Mouse (Mus musculus) regulatory T cell (primary cell): ENCODE results near the gene Vps45.

ENCODE experiments used
- in situ Hi-C: fragments of 300-600 bp; cut with MboI, MseI; formaldehyde crosslinking; loops from one replicate; pipeline ENCODE4 v1.15.1; 2025; ENCODE audit warnings: high pct_unique_total_duplicates

The Vps45 gene

DNA sequence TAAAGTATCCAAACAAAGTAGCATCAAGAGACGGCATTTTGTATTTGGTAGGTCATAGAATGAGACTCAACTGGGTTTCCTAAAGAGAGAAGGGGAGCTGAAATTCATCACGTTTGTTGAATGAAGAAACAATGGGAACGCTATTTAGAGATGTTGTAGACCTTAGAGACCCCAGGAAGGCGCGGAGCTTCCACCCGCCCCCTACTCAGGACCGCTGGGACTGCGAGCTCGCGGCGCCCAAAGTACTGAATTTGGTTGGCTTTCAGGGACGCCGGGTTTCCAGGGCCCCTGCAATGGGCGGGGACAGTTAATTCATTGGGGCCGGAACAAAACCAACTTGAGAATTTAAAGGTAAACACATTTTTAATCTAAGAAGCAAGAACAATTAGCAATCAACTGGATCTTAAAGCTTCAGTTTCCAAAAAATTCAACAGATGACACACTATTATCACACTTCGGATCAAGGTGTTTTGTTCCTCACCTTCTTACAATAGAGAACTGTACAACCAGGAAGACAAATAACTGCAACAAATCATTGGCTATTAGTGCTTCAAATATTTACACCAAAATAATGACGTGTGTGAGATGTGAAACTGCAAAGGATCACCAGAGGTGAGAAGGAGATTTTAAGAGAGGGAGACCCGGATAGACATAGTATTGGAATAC, at the start of gene Vps45:
Vps45 (minus strand) TSS at position 236 of the 666 bp plus-strand sequence.
- in situ Hi-C loops: no loop called here

GRCm38 (mm10) chr3:96106151-96106550, 47.9 kb upstream of the Vps45 start:
- in situ Hi-C loops: no loop called here

DNA sequence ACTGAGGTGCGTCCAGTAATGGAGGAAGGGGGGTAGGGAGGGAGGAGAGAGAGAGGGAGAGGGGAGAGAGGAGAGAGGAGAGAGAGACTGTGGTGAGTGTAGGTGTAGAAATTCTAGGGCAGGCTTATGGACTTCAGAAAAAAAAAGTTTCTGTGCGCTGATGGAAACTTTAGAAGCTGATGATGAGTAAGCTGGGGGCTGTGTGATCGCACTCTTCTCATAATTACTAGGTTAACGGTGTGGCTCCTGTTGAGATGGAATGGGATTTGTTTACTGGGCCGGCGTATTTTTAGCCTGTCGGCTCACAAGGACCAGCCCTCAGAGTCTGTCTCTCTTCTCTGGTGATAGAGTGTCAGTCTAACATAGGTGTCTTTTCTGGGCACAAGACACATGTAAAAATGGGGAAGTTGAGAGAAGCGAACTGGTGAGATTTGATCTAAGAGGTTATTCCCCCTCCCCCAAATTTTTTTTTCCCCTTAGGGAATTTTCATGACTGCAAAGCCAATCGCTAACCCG, 47.0 kb upstream of the Vps45 start:
- in situ Hi-C loops: no loop called here

DNA sequence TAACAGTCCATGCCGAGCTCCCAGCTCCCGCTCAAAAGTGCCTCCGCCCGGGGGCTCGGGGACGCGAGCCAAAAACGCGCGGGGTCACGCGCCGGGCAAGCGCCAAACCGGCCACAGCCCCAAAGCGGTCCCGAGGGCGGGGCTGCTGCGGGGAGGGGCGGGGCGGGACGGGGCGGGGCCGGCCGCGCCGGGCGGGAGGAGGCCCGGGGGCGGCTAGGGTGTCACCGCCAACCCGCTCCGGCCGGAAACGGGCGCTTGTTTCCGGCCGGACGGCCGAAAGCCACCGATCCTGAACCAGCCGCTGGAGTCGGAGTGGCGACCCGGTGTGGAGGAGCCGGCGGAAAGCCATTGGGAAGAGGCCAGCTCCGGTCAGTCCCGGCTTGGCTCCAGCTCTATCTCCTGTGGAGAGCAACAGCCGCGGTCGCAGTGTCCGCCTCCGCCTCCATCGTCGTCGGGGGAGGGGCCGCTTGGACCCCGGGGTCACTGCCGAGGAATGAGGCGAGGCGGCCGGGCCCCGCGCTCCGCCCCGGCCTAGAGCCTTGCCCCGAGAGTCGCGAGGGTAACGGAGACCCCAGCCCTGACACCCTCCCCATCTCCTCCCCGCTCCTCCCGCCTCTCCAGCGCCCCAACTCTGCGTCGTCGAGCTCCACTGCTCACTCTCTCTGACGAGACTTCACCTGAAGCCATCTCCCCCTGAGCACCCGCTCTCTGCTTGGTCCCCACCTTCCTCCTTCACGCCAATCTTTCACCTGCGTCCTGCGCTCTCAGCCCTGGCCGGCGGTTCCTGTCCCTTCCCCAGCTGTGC, 46.2 kb upstream of the Vps45 start, which contains the start of gene Otud7b:
Otud7b (plus strand) TSS at position 267 of the 805 bp plus-strand sequence.
- in situ Hi-C loops: no loop called here

- in situ Hi-C loops: no loop called here
Measured at GRCm38 (mm10) chr3:96103901-96104260, 45.6 kb upstream of the Vps45 start.

GRCm38 (mm10) chr3:96102100-96102872, 44.0 kb upstream of the Vps45 start:
- in situ Hi-C loops: no loop called here

DNA sequence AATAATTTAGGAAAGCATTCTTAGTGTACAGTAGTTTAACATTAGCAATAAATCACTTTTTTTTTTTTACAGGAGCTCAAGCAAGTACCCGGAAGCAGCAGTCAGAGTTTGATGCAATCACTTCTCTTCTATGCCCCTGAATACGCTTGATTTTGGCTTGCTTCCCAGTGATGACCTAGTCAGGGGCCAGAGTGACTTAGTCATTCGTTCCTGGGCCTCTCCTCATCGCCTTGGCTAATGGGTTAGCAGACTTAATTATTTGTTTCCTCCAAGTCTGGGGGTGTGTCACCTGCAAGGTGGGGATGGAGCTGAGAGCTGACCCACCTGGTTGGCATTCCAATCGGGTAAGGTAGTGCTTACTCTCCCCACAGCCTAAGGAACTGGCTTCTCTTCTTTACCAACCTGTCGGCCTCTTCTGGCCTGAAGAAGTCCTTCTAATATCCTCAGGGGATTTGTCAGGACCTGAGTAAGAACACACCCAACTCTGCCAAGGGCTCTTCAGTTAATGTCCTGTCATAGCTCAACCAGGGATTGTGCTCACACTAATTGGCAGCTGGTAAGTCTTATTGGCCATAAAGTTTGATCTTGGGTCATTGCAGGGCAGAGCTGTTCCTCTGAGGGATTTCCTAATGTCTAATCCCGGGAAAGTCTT, 40.5 kb upstream of the Vps45 start:
- in situ Hi-C loops: no loop called here

- in situ Hi-C loops: no loop called here
Measured at GRCm38 (mm10) chr3:96098168-96098567, 39.9 kb upstream of the Vps45 start.

- in situ Hi-C loops: no loop called here
Measured at GRCm38 (mm10) chr3:96094203-96094602, 35.9 kb upstream of the Vps45 start.

DNA sequence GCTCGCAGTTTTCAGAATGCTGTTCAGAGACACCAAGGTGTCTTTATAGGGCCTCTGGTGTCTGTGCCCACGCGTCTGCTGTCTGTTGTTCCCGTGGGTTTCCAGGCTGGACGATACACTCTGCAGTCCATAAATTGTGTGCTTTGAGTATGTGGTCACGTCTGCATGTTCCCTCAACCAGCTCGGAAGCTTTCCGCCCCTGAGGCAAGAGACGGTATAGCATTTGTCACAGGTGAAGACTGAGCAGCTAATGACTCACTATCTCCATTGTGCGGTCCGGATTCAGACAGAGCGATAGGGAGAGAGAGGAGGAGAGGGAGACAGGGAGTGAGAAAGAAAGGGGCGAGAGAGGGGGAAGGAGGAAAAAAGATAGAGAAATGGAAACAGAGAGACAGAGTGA, 35.2 kb upstream of the Vps45 start:
- in situ Hi-C loops: no loop called here

DNA sequence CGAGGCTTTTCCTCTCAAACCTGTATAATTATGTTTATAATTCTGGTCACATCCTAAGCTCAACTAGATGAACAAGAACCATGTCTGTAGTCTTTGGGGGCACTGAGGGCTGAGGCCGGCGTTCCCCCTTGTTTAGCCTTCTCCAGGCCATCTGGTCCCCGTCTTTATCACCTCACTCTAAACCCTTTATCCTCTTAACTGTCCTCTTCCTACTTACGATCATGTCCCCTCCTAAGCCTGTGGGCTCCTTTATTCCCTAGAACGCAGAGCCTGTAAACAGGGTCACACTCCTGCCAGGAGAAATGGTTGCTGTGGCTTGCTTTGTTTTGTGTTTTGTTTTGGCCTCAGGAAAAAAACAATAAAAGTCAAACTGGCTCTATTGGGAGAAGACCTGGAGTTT, 33.7 kb upstream of the Vps45 start:
- in situ Hi-C loops: no loop called here

GRCm38 (mm10) chr3:96091146-96091545, 32.9 kb upstream of the Vps45 start:
- in situ Hi-C loops: no loop called here

- in situ Hi-C loops: no loop called here
Measured at GRCm38 (mm10) chr3:96089882-96090489, 31.7 kb upstream of the Vps45 start.

DNA sequence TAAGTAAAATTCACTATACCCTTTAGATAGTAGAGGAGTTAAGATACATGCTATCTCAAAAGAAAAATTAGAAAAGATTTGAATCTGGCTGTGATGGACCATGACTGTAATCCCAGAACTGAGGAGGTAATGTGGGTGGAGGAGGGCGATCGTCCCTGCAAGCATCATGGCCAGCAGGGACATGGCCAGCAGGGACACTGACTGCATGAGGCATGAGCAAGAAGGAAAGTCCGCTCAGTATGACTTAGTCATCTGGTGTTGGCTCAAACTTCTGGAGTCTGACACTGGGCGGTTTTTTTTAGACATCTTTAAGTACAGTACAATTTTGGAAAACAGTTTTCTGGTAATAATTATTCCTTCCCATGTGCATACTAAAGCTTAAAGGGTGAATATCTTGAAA, 29.5 kb upstream of the Vps45 start:
- in situ Hi-C loops: no loop called here

DNA sequence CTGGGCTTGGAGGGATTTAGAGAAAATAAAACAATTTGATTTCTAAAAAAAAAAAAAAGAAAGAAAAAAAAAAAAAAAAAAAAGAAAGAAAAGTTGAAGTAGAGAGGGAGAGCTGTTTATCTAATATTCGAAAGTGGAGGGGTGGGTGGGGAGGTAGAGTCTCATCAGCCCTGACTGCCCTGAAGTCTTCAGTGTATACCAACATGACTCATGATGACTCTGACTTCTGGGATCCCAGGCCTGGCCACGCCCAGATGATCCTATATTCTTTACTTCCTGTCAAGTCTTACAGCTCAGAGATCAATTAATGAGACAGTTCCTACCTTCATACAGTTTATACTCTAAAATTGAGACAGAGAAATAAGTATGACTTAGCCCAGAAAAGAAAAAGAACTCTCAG, 29.0 kb upstream of the Vps45 start:
- in situ Hi-C loops: no loop called here

DNA sequence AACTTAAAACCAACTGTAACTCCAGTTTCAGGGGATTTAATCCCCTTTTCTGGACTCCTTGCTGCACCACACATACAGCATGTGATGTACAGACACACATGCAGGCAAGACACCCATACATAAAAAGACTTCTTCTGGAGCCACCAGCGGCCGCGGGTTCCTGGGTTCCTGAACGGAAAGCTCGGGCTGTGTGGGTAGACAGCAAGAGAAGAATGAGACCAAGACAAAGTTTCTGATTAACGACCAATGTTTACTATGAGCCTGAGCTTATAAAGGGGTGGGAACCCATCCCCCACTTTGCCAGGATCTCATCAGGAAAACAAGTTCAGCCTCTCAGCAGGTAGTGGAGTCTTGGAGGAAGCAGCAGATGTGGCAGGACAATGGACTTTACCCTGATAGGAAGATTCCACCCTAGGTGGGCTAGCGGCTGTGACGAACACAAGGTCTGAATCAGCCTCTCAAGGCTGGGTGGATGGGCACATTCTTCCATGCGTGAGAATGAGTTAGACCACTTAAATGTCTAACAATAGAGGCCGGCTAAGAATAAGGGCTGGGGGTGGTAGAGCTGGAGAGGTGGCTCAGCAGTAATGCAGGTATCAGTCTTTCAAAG, 26.0 kb upstream of the Vps45 start:
- in situ Hi-C loops: no loop called here

DNA sequence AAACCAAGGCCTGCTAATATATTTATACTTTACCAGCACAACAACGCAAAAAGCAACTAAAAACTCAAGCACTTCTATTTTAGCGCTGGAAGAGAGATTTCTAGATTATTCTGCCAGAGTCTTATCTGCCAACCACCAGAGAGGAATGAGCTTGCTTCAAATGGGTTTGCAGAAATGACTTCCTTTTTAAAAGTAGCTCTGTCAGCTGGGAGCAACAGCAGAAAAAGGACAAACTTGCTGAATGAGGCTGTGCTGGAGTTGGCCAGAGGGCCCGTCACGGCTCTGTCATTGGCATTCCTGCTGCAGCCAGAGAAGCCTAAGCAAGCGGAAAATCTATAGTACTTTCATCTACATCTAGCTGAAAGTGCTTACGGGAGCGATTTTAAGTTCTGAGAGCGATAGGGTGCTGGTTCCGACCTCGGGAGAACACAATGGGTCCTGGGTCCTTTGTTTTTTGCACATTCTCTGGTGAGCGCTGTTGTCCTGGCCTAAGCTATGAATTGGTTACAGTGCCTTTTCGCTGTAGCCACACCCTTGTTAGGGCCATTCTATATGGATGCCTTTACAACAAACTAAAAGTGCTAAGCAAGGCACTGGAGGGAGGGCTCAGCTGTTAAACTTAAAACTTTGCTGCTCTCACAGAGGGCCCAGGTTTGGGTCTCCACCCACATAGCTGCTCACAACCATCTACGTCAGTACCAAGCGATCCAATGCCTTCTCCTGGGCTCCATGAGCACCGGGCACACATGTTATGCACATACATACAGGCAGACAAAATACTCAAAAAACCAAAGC, 24.6 kb upstream of the Vps45 start:
- in situ Hi-C loops: no loop called here

DNA sequence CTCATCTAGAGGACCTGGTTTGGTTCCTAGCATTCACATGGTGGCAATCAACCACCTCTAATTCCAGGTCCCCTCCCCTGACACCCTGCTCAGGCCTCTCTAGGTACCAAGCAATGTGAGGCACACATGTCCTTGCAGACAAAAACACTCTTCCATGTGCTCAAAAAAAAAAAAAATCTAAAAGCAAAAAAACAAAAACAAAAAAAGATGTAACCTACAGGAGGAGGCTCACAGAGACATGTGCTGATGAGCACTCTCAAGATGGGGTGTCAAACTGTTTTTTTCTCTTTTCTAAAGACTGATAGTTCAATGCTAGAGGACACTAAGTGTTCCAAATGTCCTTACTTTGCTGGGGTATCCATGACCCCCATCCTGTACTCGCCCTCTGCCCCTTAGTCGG, 23.8 kb upstream of the Vps45 start:
- in situ Hi-C loops: no loop called here

DNA sequence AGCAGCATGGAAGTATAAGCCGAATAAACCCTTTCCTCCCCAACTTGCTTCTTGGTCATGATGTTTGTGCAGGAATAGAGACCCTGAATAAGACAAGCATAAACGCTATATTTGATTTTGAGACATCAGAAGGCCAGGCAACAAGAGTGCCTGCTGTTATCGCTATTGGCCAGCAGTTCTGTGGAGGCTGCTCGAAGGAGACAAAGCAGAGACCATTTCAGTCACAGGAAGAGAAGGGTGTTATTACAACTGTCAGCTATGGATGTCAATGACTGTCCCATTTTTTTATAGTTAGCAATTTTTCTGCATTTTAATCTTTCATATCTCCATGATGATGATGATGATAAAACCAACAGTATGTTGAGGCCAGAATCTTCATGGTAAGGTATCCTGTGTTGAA, 23.4 kb upstream of the Vps45 start:
- in situ Hi-C loops: no loop called here

- in situ Hi-C loops: no loop called here
Measured at GRCm38 (mm10) chr3:96081006-96081405, 22.7 kb upstream of the Vps45 start.
